In genomic region chr2:156899184-156899583, GRCm38 (mm10) we compare ENCODE assay signal across 15 mouse cellular contexts. TPM values are rescaled to one million over a fixed set of nuclear protein-coding genes. Genes with fewer than 3 reads are reported as not detected.
"Had no signal": no experiment of that assay in that cellular context is flagged by ENCODE, and none has a peak within 500 bp of the region (broad histone marks: within the 10 kb centered on the region; RNA-seq: fewer than 3 reads in every experiment).

No protein-coding gene starts in this region.

- H3K27me3 ChIP-seq: liver, embryonic 13.5 days; lung, embryonic 15.5 days had no signal

- H3K4me1 ChIP-seq: limb, embryonic 12.5 days had no signal

- H3K36me3 ChIP-seq: limb, embryonic 12.5 days; liver, embryonic 13.5 days; lung, embryonic 15.5 days had no signal

- ATAC-seq: liver, postnatal 0 days; midbrain, embryonic 16.5 days had no signal

- H3K9ac ChIP-seq: limb, embryonic 12.5 days; liver, embryonic 13.5 days; liver, postnatal 0 days; lung, embryonic 15.5 days had no signal

- DNase-seq: kidney, adult 18-20 months; kidney, postnatal 10 days; kidney, postnatal 4 days; liver; liver, embryonic 13.5 days; liver, postnatal 0 days; lung, postnatal 14 days; thymus, adult 18-20 months; thymus, postnatal 14 days had no signal

- H3K4me3 ChIP-seq: limb, embryonic 12.5 days; liver, embryonic 13.5 days; lung, embryonic 15.5 days; megakaryocyte, embryonic 14.5 days had no signal

- H3K9me3 ChIP-seq: limb, embryonic 12.5 days; liver, embryonic 13.5 days; lung, embryonic 15.5 days; megakaryocyte, embryonic 14.5 days had no signal

- H3K27ac ChIP-seq: limb, embryonic 12.5 days; liver, embryonic 13.5 days; lung, embryonic 15.5 days; macrophage had no signal

- H3K4me2 ChIP-seq: limb, embryonic 12.5 days; liver, embryonic 13.5 days; lung, embryonic 15.5 days; midbrain, embryonic 11.5 days had no signal

RNA-seq across cellular contexts. Expression of gene Sla2, which starts 12.2 kb away (rescaled TPM):
- polyA plus RNA-seq: midbrain, embryonic 16.5 days had no signal
